In the genomic region with DNA sequence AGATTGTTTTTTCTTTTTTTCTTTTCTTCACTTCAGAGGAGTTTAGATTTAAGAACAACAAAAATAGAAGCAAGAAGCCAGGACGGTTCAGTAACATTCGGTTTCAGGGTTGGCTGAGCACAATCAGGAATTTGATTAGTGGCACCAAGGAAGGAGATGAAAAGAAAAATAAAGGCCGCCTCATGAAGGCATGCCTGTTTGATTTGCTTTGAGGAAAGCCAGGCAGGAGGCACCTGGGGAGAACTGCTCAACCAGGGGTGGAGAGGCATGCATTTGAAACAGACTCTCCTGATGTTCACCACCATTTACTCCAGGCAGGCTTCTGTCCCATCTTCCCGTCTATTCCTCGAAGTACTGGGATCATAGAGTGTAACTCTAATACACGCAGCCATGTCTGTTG, we compare ENCODE assay signal across 17 mouse cellular contexts. TPM values are rescaled to one million over a fixed set of nuclear protein-coding genes. Genes with fewer than 3 reads are reported as not detected.
A peak's percentile ranks its signal among the peaks of the same experiment; 100 is the strongest.
DNase-seq lines count a peak whose midpoint lies in the region; ATAC-seq and TF ChIP-seq lines count a peak whose summit lies in the region.
"Had no signal": no experiment of that assay in that cellular context is flagged by ENCODE, and none has a peak within 500 bp of the region (broad histone marks: within the 10 kb centered on the region; RNA-seq: fewer than 3 reads in every experiment).

No protein-coding gene starts in this region.

- no peak overlapping the region for H3K4me2 ChIP-seq in kidney, embryonic 15.5 days
- no peak overlapping the region for H3K4me2 ChIP-seq in kidney, postnatal 0 days (ENCODE audit: low read length)
- H3K4me2 ChIP-seq: embryonic facial prominence, embryonic 12.5 days; forebrain, embryonic 13.5 days; forebrain, embryonic 15.5 days had no signal

- ATAC-seq in kidney, embryonic 15.5 days (replicated peaks; ENCODE audit: low FRiP score): peak; percentile 81
- ATAC-seq in kidney, postnatal 0 days (replicated peaks; ENCODE audit: low FRiP score, low read depth): peak; percentile 49
- ATAC-seq: forebrain, embryonic 15.5 days had no signal

- H3K4me1 ChIP-seq in kidney, embryonic 15.5 days: peaks cover 12% of the 10 kb centered on the region; the same call in 1 of the 2 replicates
- no peaks in the 10 kb centered on the region for H3K4me1 ChIP-seq in kidney, postnatal 0 days (replicated peaks; ENCODE audit: insufficient read depth, low read length)
- H3K4me1 ChIP-seq in thymus, adult 2 months (replicated peaks; ENCODE audit: control insufficient read depth, insufficient read depth, low read length): peaks cover 6% of the 10 kb centered on the region
- H3K4me1 ChIP-seq: embryonic facial prominence, embryonic 10.5 days; embryonic facial prominence, embryonic 12.5 days; forebrain, embryonic 13.5 days; forebrain, embryonic 15.5 days had no signal

- TF ChIP-seq POLR2A in thymus, adult 2 months (IDR thresholded peaks at IDR 0.05; ENCODE audit: control insufficient read depth, extremely low read depth, insufficient read depth, low read length, poor library complexity): no peak

- no peaks in the 10 kb centered on the region for H3K36me3 ChIP-seq in kidney, embryonic 15.5 days
- no peaks in the 10 kb centered on the region for H3K36me3 ChIP-seq in kidney, postnatal 0 days (ENCODE audit: insufficient read depth, low read length)
- no peaks in the 10 kb centered on the region for H3K36me3 ChIP-seq in thymus, adult 2 months (ENCODE audit: control insufficient read depth, insufficient read depth, low read length)
- H3K36me3 ChIP-seq: embryonic facial prominence, embryonic 10.5 days; embryonic facial prominence, embryonic 12.5 days; forebrain, embryonic 15.5 days had no signal

- TF ChIP-seq CTCF in kidney, postnatal 0 days (IDR thresholded peaks at IDR 0.05; ENCODE audit: low read depth): no peak
- no peak for TF ChIP-seq CTCF in thymus, adult 2 months (IDR thresholded peaks at IDR 0.05; ENCODE audit: borderline replicate concordance, control insufficient read depth, extremely low read depth, insufficient read depth, low read length, poor library complexity)

- H3K9me3 ChIP-seq in kidney, embryonic 15.5 days (replicated peaks): no peaks in the 10 kb centered on the region
- H3K9me3 ChIP-seq in kidney, postnatal 0 days (replicated peaks; ENCODE audit: low read length): no peaks in the 10 kb centered on the region
- H3K9me3 ChIP-seq: embryonic facial prominence, embryonic 10.5 days; embryonic facial prominence, embryonic 12.5 days; forebrain, embryonic 13.5 days; forebrain, embryonic 15.5 days had no signal

- no peak for DNase-seq in kidney, postnatal 25 days
- peak; percentile 19 for DNase-seq in kidney, postnatal 0 days (ENCODE audit: low spot score)
- DNase-seq in kidney, adult 18-20 months: no peak
- DNase-seq in thymus, adult 2 months: no peak
- DNase-seq: adrenal gland, adult 2 months; adrenal gland, postnatal 10 days; adrenal gland, postnatal 25 days; cerebellum, adult 11-12 months; cerebellum, adult 2 months; cerebellum, adult 9-10 months; cerebellum, postnatal 25 days had no signal

- H3K27me3 ChIP-seq in kidney, embryonic 15.5 days: no peaks in the 10 kb centered on the region
- no peaks in the 10 kb centered on the region for H3K27me3 ChIP-seq in kidney, postnatal 0 days (ENCODE audit: insufficient read depth, low read length)
- no peaks in the 10 kb centered on the region for H3K27me3 ChIP-seq in thymus, adult 2 months (ENCODE audit: control insufficient read depth, insufficient read depth, low read length)
- H3K27me3 ChIP-seq: embryonic facial prominence, embryonic 12.5 days; forebrain, embryonic 13.5 days; forebrain, embryonic 15.5 days had no signal

- H3K27ac ChIP-seq in kidney, embryonic 15.5 days: 0 out of 2 replicates have a peak overlapping the region, but pooled peaks have one; percentile 18
- no peak overlapping the region for H3K27ac ChIP-seq in kidney, postnatal 0 days
- H3K27ac ChIP-seq in thymus, adult 2 months (ENCODE audit: control insufficient read depth, insufficient read depth, low read length): no peak overlapping the region; the same call in 1 of the 2 replicates
- H3K27ac ChIP-seq: embryonic facial prominence, embryonic 10.5 days; embryonic facial prominence, embryonic 12.5 days; forebrain, embryonic 13.5 days; forebrain, embryonic 15.5 days had no signal

- WGBS in kidney, embryonic 15.5 days: 56% methylated on average over 6 of the region's 6 CpGs
- WGBS in kidney, postnatal 0 days: 46% methylated on average over 6 of the region's 6 CpGs
- 90% methylated on average over 6 of the region's 6 CpGs for WGBS in thymus, adult 2 months

- no peak overlapping the region for H3K4me3 ChIP-seq in kidney, embryonic 15.5 days (replicated peaks)
- no peak overlapping the region for H3K4me3 ChIP-seq in kidney, postnatal 0 days (replicated peaks; ENCODE audit: low read depth, low read length)
- no peak overlapping the region for H3K4me3 ChIP-seq in thymus, adult 2 months (ENCODE audit: control insufficient read depth, insufficient read depth, low read length)
- H3K4me3 ChIP-seq: embryonic facial prominence, embryonic 10.5 days; embryonic facial prominence, embryonic 12.5 days; forebrain, embryonic 13.5 days; forebrain, embryonic 15.5 days had no signal

- no peak overlapping the region for H3K9ac ChIP-seq in kidney, embryonic 15.5 days
- no peak overlapping the region for H3K9ac ChIP-seq in kidney, postnatal 0 days (ENCODE audit: low read depth, low read length)
- H3K9ac ChIP-seq: embryonic facial prominence, embryonic 12.5 days; forebrain, embryonic 13.5 days; forebrain, embryonic 15.5 days; forebrain, postnatal 0 days had no signal

RNA-seq across cellular contexts. Expression of a gene that starts 34.1 kb away (rescaled TPM):
- polyA plus RNA-seq in kidney, embryonic 15.5 days (2015; fragmentation: Nextera tagmentation; extraction: Ambion mirVana): 76.9 and 82.1 TPM in 2 replicates
- 67.9 and 68.7 TPM in 2 replicates for polyA plus RNA-seq in kidney, postnatal 0 days (2015; fragmentation: Nextera tagmentation; extraction: Ambion mirVana)
- polyA plus RNA-seq in thymus, adult 2 months (2012; rRNA removed): 52.7 and 60.1 TPM in 2 replicates
